8 mouse cellular contexts compared by ENCODE assay signal in the genomic region with DNA sequence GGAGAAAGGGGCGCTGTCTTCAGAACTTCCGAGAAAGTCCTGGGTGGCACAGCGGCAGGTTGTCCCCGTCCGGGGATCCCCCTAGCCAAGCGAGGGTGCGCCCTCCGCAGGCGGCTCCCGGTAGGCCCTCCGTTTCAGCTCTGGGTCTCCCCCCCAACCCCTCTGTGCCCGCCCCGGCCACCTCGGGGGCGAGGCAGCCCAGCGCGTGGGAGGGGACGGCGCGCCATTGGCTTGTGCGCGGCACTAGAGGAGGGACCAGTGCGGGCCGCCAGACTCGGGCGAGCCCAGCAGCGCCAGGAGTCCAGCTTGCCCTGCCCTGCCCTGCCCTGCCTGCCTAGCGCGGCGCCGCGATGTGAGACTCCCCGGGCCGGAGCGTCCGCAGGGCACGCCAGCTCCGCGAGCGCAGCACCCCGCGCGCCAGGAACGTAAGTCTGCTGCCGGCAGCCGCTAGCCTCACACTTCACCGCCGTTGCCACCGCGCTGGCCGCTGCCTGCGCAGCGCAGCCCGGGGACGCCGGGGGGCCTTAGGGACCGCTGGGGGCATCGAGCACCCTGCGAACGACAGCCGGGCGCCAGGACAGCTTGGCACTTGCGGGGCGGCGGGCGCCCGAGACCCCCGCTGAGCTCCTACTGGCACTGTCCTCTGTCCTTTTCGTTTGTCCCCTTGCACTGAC. TPM values are rescaled to one million over a fixed set of nuclear protein-coding genes. Genes with fewer than 3 reads are reported as not detected.
DNase-seq lines count a peak whose midpoint lies in the region; ATAC-seq lines count a peak whose summit lies in the region.

Trp53i11 (plus strand) TSS at position 226 of the 674 bp plus-strand sequence.

- DNase-seq in gastrocnemius, postnatal 10 days, result peak; percentile 78
- peak; percentile 59 to 60 for DNase-seq in left cerebral cortex, adult 8-10 months (ENCODE audit: low spot score in 2 of 2)
- DNase-seq in retina, postnatal 7 days (ENCODE audit: low read depth, low spot score), result peak; percentile 60
- DNase-seq in urinary bladder, adult 18-20 months (ENCODE audit: low spot score in 2 of 2), result peak; percentile 81 to 85

- peak within 1 kb of the TSS; percentile 96 for H3K4me2 ChIP-seq in hindbrain, embryonic 16.5 days (ENCODE audit: low read length)

- H3K27ac ChIP-seq in hindbrain, embryonic 16.5 days (ENCODE audit: low read depth, low read length), result peak within 1 kb of the TSS; percentile 88
- no peak within 1 kb of the TSS for H3K27ac ChIP-seq in macrophage

- peak within 1 kb of the TSS; percentile 90 for H3K9ac ChIP-seq in hindbrain, embryonic 16.5 days (ENCODE audit: low read depth, low read length)

- no peaks in the 10 kb centered on the region for H3K27me3 ChIP-seq in hindbrain, embryonic 16.5 days (replicated peaks; ENCODE audit: control insufficient read depth, insufficient read depth, low read length)

- no peaks in the 10 kb centered on the region for H3K9me3 ChIP-seq in hindbrain, embryonic 16.5 days (ENCODE audit: control insufficient read depth, low read length)

- H3K36me3 ChIP-seq in hindbrain, embryonic 16.5 days (ENCODE audit: control insufficient read depth, insufficient read depth, low read length), result no peaks in the 10 kb centered on the region
- no peaks in the 10 kb centered on the region for H3K36me3 ChIP-seq in macrophage (ENCODE audit: inconsistent target)

- peak; percentile 74 for ATAC-seq in activated CD4-positive, CD25-positive, alpha-beta regulatory T cell, adult 4 months
- peak; percentile 67 for ATAC-seq in common myeloid progenitor, adult 5-6 weeks (replicated peaks; ENCODE audit: low read depth, poor library complexity, severe bottlenecking)
- ATAC-seq in hindbrain, embryonic 16.5 days, result peak; percentile 86

- peak within 1 kb of the TSS; percentile 85 for H3K4me3 ChIP-seq in hindbrain, embryonic 16.5 days (ENCODE audit: low read length)
- H3K4me3 ChIP-seq in macrophage (ENCODE audit: inconsistent target), result peak within 1 kb of the TSS; percentile 16

- no peaks in the 10 kb centered on the region for H3K79me2 ChIP-seq in macrophage (ENCODE audit: inconsistent target)

- H3K4me1 ChIP-seq in hindbrain, embryonic 16.5 days (ENCODE audit: control insufficient read depth, insufficient read depth, low read depth, low read length), result peaks cover 36% of the 10 kb centered on the region

- under 1% methylated on average over 62 of the region's 69 CpGs for WGBS in hindbrain, embryonic 16.5 days
- WGBS in macrophage (ENCODE audit: missing documents), result 2% methylated on average over 67 of the region's 69 CpGs

RNA-seq across cellular contexts. Expression of gene Trp53i11, which starts in this region (rescaled TPM):
- 10 to 100 TPM; 70.9 to 73.5 TPM for polyA plus RNA-seq in activated CD4-positive, CD25-positive, alpha-beta regulatory T cell, adult 4 months (2017; shearing (Covaris generic))
- 2.6 and 4.6 TPM in 2 replicates for total RNA-seq in common myeloid progenitor, adult 5-6 weeks (2017)
- total RNA-seq in gastrocnemius, postnatal 10 days (2021), result 10 to 100 TPM; 37.0 to 38.3 TPM
- polyA plus RNA-seq in hindbrain, embryonic 16.5 days (2015; fragmentation: Nextera tagmentation; extraction: Ambion mirVana), result 74.7 and 123 TPM in 2 replicates
- 10 to 100 TPM; 78.5 to 91.8 (median 86.0) TPM for total RNA-seq in left cerebral cortex, adult 8-10 months (2022)
- total RNA-seq in macrophage (2018; cell fraction: chromatin; rRNA removed), result 1 to 10 TPM in 5 of 26 experiments, under 1 TPM in 5, not detected in 16; 0.26 to 5.1 (median 0.96) TPM
- 1 to 10 TPM in 13 of 26 experiments, under 1 TPM in 13; 0.18 to 2.3 (median 0.99) TPM for total RNA-seq in macrophage (2018; cell fraction: cytosol; rRNA removed)
- total RNA-seq in macrophage (2018; cell fraction: nucleus; rRNA removed), result 1 to 10 TPM in 11 of 26 experiments, under 1 TPM in 7, not detected in 8; 0.20 to 7.0 (median 1.2) TPM
- polyA plus RNA-seq in macrophage (2018), result 0.30 to 0.41 TPM (median 0.37 TPM) in 3 replicates

Comparison
In these comparisons a context has a peak if more than half of its experiments do, and no peak if none do; other contexts are left out.
1. RNA of gene Trp53i11 (polyA plus RNA-seq): 74.7 to 123 TPM in hindbrain, embryonic 16.5 days and 70.9 to 73.5 TPM in activated CD4-positive, CD25-positive, alpha-beta regulatory T cell, adult 4 months; 0.30 to 0.41 TPM in macrophage; every median in the first group is over 10 times any median in the second.
2. Peak in every context shown above with its lines, with median percentiles within 50 percentile points of each other: ATAC-seq and DNase-seq.